Mouse (Mus musculus) kidney, embryonic 16.5 days (tissue): ENCODE data around the gene Large2. TPM values are rescaled to one million over a fixed set of nuclear protein-coding genes. Genes with fewer than 3 reads are reported as not detected.

ENCODE experiments used
- ATAC-seq: fragments of 200-750 bp; cut with Nextera tagmentation; 2 replicates; pipeline ENCODE4 v1.8.0; 2017; ENCODE audit warnings: moderate TSS enrichment; ENCODE audit not compliant: low FRiP score, low TSS enrichment
- H3K27ac ChIP-seq: fragments of 300-500 bp; sonication (generic); 2 replicates; pipeline ENCODE4 v1.5.1; 2014; ENCODE audit warnings: low read length
- H3K27me3 ChIP-seq: fragments of 300-500 bp; sonication (generic); 2 replicates; pipeline ENCODE4 v1.6.1; 2014; ENCODE audit warnings: low read length, control low read depth, mixed read lengths; ENCODE audit not compliant: insufficient read depth
- H3K36me3 ChIP-seq: fragments of 300-500 bp; sonication (generic); 2 replicates; pipeline ENCODE4 v1.6.1; 2014; ENCODE audit warnings: low read length, control low read depth, mixed read lengths; ENCODE audit not compliant: insufficient read depth
- H3K4me1 ChIP-seq: fragments of 300-500 bp; sonication (generic); 2 replicates; pipeline ENCODE4 v1.6.1; 2014; ENCODE audit warnings: low read length, control low read depth, mixed read lengths; ENCODE audit not compliant: insufficient read depth
- H3K4me2 ChIP-seq: fragments of 300-500 bp; sonication (generic); replicated peaks from 2 replicates; pipeline ENCODE4 v1.6.1; 2014; ENCODE audit warnings: low read depth, low read length
- H3K4me3 ChIP-seq: fragments of 300-500 bp; sonication (generic); 2 replicates; pipeline ENCODE4 v1.5.1; 2014; ENCODE audit warnings: mild to moderate bottlenecking, low read length
- H3K9ac ChIP-seq: fragments of 300-500 bp; sonication (generic); replicated peaks from 2 replicates; pipeline ENCODE4 v1.6.1; 2014; ENCODE audit warnings: low read length
- H3K9me3 ChIP-seq: fragments of 300-500 bp; sonication (generic); 2 replicates; pipeline ENCODE4 v1.6.1; 2016; ENCODE audit warnings: low read length, control low read depth
- whole genome bisulfite sequencing: fragments of 180-500 bp; shearing (Covaris S2); extraction: QIAGEN DNeasy Blood & Tissue Kit; methylation state at CpG from one replicate; pipeline ENCODE4 v1.1.7; 2014; 5-methylcytosine and 5-hydroxymethylcytosine counted together
- polyA plus RNA-seq: library from polyadenylated mRNA; unstranded; fragments of >200 nt; fragmentation: Nextera tagmentation; extraction: Ambion mirVana; gene quantifications from 2 replicates; pipeline ENCODE4 v1.2.1, GENCODE M21; 2015

The Large2 gene
- polyA plus RNA-seq, 1 experiment from 2014 or later = 35.8 TPM

DNA sequence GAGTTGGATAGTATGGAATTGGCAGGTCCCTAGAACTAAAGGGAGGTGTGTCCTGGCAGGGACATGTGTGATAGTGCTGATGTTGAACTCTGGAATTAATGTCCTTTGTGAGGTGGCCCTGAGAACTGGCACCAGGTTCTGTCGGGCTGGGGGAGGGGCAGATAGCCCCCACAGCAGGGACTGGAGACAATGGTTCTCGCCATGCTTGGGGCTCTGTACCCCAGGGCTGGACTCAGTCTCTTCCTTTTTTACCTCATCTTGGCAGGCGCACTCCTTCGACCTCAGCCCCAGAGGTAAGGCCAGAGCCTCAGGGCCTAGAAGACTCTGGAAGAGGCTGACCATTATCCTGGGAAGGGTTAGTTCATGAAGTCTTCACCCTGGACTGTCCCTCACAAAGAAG lies 8.1 kb upstream of the Large2 start:
- Histone ChIP-seq H3K9ac (no peak overlapping the region), H3K36me3 (peaks cover 72% of the 10 kb centered on the region)
- 82% methylated on average over 4 of the region's 4 CpGs for WGBS

DNA sequence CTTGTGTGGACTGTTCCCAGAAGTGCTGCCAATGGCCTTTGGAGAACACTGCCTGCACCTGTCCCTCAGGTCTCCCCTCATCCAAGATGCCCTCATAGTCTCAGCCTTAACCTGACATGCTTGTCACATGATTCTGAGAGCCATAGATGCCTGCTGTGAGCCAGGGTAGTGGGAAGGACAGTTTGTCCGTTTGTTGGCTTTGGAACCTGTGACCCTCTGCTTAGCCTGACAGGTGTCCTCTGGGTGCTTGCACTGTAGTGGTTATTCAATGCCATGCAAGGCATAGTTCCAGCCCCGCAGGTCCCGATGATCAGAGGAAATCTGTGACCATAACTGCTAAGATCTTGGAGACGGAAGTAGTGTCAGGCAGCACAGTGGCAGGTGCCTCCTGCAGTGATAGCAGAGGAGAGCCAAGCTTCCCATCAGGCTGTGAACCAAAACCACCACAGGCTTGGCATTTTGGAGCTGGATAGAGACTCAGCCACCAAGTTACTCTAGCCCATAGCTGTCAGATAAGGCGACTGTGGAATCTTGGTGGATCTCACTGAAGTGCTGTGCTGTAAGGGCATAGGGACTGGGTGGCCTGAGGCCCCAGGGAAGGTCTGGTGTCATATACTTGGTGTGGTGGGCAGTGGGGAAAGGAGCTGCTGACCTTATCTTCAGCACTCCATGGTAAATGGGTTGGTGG lies 7.4 kb upstream of the Large2 start, which contains the start of gene 1700029I15Rik:
Gene 1700029I15Rik (plus strand): TSS at position 638 of the 688 bp plus-strand sequence.
- no peak for ATAC-seq
- H3K27me3 ChIP-seq = no peaks in the 10 kb centered on the region
- no peak within 1 kb of the TSS for H3K4me3 ChIP-seq

More for the DNA sequence above, 8.1 kb upstream of the Large2 start:
- Histone ChIP-seq H3K4me1 (no peaks in the 10 kb centered on the region), H3K27me3 (no peaks in the 10 kb centered on the region), H3K4me2 (no peak overlapping the region), H3K4me3 (no peak overlapping the region), H3K9me3 (no peaks in the 10 kb centered on the region), H3K27ac (no peak overlapping the region)
- no peak for ATAC-seq

DNA sequence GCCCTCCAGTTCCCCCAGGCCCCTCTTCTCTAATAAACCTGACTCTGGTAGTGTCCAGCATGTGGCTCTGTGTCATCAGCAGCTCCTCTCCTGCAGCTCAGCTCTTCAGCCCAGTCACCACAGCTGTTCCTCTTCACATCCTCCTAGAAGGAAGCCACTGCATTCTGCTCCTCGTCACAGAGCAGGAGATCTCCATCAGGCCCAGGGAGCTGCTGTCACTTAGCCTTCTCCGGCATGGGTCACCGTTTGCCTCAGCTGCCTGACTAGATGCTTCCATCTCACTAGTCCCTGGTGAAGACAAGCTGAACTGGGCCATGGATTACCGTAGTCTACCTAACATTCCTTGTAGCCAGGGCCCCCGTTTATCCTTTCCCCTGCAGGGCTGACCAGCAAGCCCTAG lies 6.5 kb upstream of the Large2 start:
- H3K27ac ChIP-seq = 0 out of 2 replicates have a peak overlapping the region, but pooled peaks have one; percentile 10
- 68% methylated on average over 5 of the region's 5 CpGs for WGBS

More for the DNA sequence above, 7.4 kb upstream of the Large2 start, which contains the start of gene 1700029I15Rik:
- no peaks in the 10 kb centered on the region for H3K9me3 ChIP-seq
- 0 out of 2 replicates have a peak within 1 kb of the TSS, but pooled peaks have one; percentile 10 for H3K27ac ChIP-seq
- H3K4me1 ChIP-seq = no peaks in the 10 kb centered on the region
- peaks cover 69% of the 10 kb centered on the region for H3K36me3 ChIP-seq
- H3K4me2 ChIP-seq = no peak within 1 kb of the TSS
- no peak within 1 kb of the TSS for H3K9ac ChIP-seq
- WGBS = 85% methylated on average over 5 of the region's 5 CpGs

GRCm38 (mm10) chr2:92380495-92381050 lies 5.9 kb upstream of the Large2 start:
- ATAC-seq = no peak
- peaks cover 54% of the 10 kb centered on the region for H3K36me3 ChIP-seq

More for the DNA sequence above, 6.5 kb upstream of the Large2 start:
- no peak for ATAC-seq
- Histone ChIP-seq H3K27me3 (no peaks in the 10 kb centered on the region), H3K9me3 (no peaks in the 10 kb centered on the region), H3K36me3 (peaks cover 60% of the 10 kb centered on the region), H3K4me2 (no peak overlapping the region), H3K4me1 (peaks cover 4% of the 10 kb centered on the region), H3K9ac (no peak overlapping the region), H3K4me3 (no peak overlapping the region)

DNA sequence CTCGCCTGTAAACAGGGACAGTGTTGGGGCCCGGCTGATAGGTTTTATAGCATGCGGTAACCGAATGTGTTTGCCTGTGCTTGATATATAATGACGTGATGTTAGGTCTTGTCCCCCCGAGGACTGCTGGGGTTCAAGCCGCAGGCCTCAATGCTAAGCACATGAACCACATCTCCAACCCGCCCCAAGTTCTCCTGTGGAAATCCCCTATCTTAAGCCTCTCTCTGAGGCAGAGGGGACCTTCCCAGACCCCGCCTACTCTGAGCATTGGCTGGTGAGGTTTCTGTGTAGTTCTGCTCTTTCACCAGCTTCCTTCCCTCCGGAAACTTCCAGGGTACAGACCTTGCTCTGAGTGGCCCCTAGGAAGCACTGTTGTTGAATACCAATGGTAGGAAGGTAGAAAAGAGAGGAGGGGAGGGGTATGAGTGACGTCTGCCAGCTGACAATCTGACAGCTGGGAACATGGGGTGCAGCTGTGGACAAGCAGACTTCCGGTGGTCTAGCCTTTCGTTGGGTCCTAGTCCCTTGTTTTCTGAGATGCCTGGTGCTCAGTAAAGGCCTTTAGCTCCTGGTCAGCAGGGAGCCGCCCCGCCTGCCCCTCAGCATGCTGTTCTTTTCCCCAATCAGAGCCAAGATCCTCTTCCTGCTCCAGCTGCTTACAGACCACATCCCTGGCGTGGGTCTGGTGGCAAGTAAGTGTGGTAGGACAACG lies 5.3 kb upstream of the Large2 start:
- no peak for ATAC-seq
- Histone ChIP-seq H3K36me3 (peaks cover 48% of the 10 kb centered on the region), H3K4me3 (no peak overlapping the region), H3K27ac (no peak overlapping the region), H3K4me1 (peaks cover 10% of the 10 kb centered on the region), H3K9me3 (no peaks in the 10 kb centered on the region), H3K4me2 (no peak overlapping the region), H3K9ac (no peak overlapping the region), H3K27me3 (no peaks in the 10 kb centered on the region)
- WGBS = 77% methylated on average over 17 of the region's 17 CpGs

More at GRCm38 (mm10) chr2:92380495-92381050, 5.9 kb upstream of the Large2 start:
- H3K4me2 ChIP-seq = no peak overlapping the region
- H3K9ac ChIP-seq = no peak overlapping the region
- no peaks in the 10 kb centered on the region for H3K9me3 ChIP-seq
- H3K4me1 ChIP-seq = peaks cover 10% of the 10 kb centered on the region
- no peak overlapping the region for H3K4me3 ChIP-seq
- no peak overlapping the region for H3K27ac ChIP-seq
- 65% methylated on average over 6 of the region's 6 CpGs for whole genome bisulfite sequencing
- H3K27me3 ChIP-seq = no peaks in the 10 kb centered on the region

DNA sequence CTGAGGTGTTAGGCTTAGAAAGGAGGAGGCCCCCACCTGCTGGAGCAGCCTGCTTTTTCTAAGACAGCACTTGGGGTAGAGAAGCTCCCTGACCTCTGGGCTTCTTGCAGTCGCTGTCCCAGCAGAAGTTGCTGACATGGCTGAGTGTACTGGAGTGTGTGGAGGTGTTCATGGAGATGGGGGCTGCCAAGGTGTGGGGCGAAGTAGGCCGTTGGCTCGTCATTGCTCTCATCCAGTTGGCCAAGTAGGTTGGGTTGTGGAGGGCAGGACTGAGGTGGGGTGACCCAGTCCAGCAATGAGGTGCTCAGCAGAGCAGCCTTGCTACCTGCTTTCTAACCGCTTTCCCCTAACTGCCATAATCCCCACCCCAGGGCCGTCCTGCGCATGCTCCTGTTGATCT lies 2.7 kb upstream of the Large2 start:
- H3K27me3 ChIP-seq = no peaks in the 10 kb centered on the region
- H3K36me3 ChIP-seq = peaks cover 25% of the 10 kb centered on the region
- no peak overlapping the region for H3K27ac ChIP-seq
- 95% methylated on average over 7 of the region's 7 CpGs for WGBS
- no peak for ATAC-seq
- no peak overlapping the region for H3K9ac ChIP-seq
- no peaks in the 10 kb centered on the region for H3K9me3 ChIP-seq
- no peak overlapping the region for H3K4me2 ChIP-seq
- H3K4me1 ChIP-seq = peaks cover 30% of the 10 kb centered on the region
- no peak overlapping the region for H3K4me3 ChIP-seq

DNA sequence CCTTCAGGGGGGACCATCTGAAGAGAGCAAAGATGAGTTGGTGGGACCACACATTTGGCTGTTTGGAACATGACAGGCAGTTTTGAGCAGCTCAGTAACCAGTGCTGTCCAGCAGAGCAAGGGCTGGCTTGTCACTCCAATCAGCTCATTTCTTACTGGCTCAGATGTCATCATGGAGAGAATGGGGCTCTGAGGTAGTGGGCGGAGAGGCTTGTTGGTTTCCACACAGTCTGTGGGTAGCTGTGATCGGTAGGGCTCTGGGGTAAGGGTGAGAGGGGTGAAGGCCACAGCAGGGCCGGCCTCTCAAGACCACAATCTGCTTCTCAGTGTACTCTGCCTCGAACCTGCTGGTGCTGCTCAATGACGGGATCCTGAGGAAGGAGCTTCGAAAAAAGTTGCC lies 1.6 kb upstream of the Large2 start:
- Histone ChIP-seq H3K27ac (no peak overlapping the region), H3K27me3 (no peaks in the 10 kb centered on the region), H3K4me1 (peaks cover 40% of the 10 kb centered on the region), H3K9ac (peak overlapping the region; percentile 69; the same call in 1 of the 2 replicates), H3K4me3 (peak overlapping the region; percentile 77), H3K4me2 (peak overlapping the region; percentile 90), H3K9me3 (no peaks in the 10 kb centered on the region), H3K36me3 (peaks cover 21% of the 10 kb centered on the region)
- no peak for ATAC-seq
- 81% methylated on average over 6 of the region's 6 CpGs for WGBS

GRCm38 (mm10) chr2:92375788-92376187 lies 1.1 kb upstream of the Large2 start:
- H3K4me1 ChIP-seq = peaks cover 45% of the 10 kb centered on the region

GRCm38 (mm10) chr2:92375099-92375623 lies 492 bp upstream of the Large2 start:
- no peaks in the 10 kb centered on the region for H3K9me3 ChIP-seq
- H3K4me3 ChIP-seq = peak overlapping the region; percentile 77
- peak overlapping the region; percentile 69 for H3K9ac ChIP-seq
- WGBS = under 1% methylated on average over 29 of the region's 29 CpGs
- H3K27ac ChIP-seq = peak overlapping the region; percentile 95
- ATAC-seq = peak; percentile 90
- H3K27me3 ChIP-seq = 0 out of 2 replicates have a peak, but pooled peaks cover 2% of the 10 kb centered on the region
- peaks cover 45% of the 10 kb centered on the region for H3K4me1 ChIP-seq
- peak overlapping the region; percentile 90 for H3K4me2 ChIP-seq
- peaks cover 13% of the 10 kb centered on the region for H3K36me3 ChIP-seq

More at GRCm38 (mm10) chr2:92375788-92376187, 1.1 kb upstream of the Large2 start:
- Histone ChIP-seq H3K9ac (peak overlapping the region; percentile 69), H3K9me3 (no peaks in the 10 kb centered on the region), H3K4me2 (peak overlapping the region; percentile 90), H3K27me3 (no peaks in the 10 kb centered on the region), H3K4me3 (peak overlapping the region; percentile 77), H3K36me3 (peaks cover 20% of the 10 kb centered on the region), H3K27ac (peak overlapping the region; percentile 95; the same call in 1 of the 2 replicates)
- no peak for ATAC-seq
- 10% methylated on average over 10 of the region's 10 CpGs for WGBS
